Mouse (Mus musculus): ENCODE measurements around the gene Scai.

DNA sequence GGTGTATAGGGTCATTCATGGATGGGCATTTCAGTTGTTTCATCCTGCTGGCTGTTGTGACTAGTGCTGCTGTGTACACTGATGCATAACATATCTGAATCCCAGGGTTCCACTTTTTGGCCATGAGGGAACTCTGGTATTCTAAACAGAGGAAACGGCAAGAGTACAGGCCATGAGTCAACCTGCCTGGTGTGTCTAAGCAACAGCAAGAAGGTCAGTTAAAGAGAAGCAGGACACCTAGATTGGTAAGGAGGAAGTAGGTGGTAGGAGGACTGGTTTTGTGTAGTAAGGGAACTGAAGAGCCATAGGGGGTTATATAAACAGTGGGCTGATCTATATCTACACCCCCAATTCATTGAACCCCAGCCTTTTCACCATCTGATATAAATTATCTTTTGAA, 33.7 kb downstream of the Scai start:
- TF ChIP-seq CTCF (IDR thresholded peaks at IDR 0.05; ENCODE audit: borderline replicate concordance, insufficient read depth, low read depth, low read length) (no peak), POLR2A (IDR thresholded peaks at IDR 0.05; ENCODE audit: borderline replicate concordance, insufficient read depth, low read length) (no peak)

Data from cerebellum, adult 2 months (tissue).